Mouse (Mus musculus) heart, embryonic 14.5 days (tissue): ENCODE measurements around the gene Sema4a. TPM values are rescaled to one million over a fixed set of nuclear protein-coding genes. Genes with fewer than 3 reads are reported as not detected.

ENCODE experiments used
- ATAC-seq: fragments of 200-750 bp; cut with Nextera tagmentation; 2 replicates; pipeline ENCODE4 v1.8.0; 2017; ENCODE audit warnings: low read depth, moderate TSS enrichment; ENCODE audit not compliant: insufficient number of reproducible peaks, insufficient read depth, low FRiP score
- H3K27ac ChIP-seq, 2 experiments: fragments of 200-500 bp in 1 of 2; fragments of 300-500 bp in 1 of 2; sonication (generic) in 1 of 2; replicated peaks in 1 of 2; 2 replicates each; pipeline ENCODE4 v1.5.1; 2012 to 2014; ENCODE audit warnings: low read depth in 2 of 2, low read length in 2 of 2, control low read depth in 1 of 2, mild to moderate bottlenecking in 1 of 2, mixed read lengths in 1 of 2; ENCODE audit not compliant: control insufficient read depth in 1 of 2, insufficient read depth in 1 of 2
- H3K27me3 ChIP-seq: fragments of 300-500 bp; sonication (generic); 2 replicates; pipeline ENCODE4 v1.6.1; 2014; ENCODE audit warnings: mild to moderate bottlenecking, low read length, control low read depth; ENCODE audit not compliant: control insufficient read depth, insufficient read depth
- H3K36me3 ChIP-seq: fragments of 300-500 bp; sonication (generic); 2 replicates; pipeline ENCODE4 v1.6.1; 2014; ENCODE audit warnings: mild to moderate bottlenecking, control low read depth, low read length, mixed read lengths; ENCODE audit not compliant: control insufficient read depth, insufficient read depth
- H3K4me1 ChIP-seq, 2 experiments: fragments of 200-500 bp in 1 of 2; fragments of 300-500 bp in 1 of 2; sonication (generic) in 1 of 2; 2 replicates each; pipeline ENCODE4 v1.6.1; 2012 to 2014; ENCODE audit warnings: low read length in 2 of 2, control low read depth in 1 of 2, mixed read lengths in 1 of 2; ENCODE audit not compliant: control insufficient read depth in 2 of 2, insufficient read depth in 2 of 2
- H3K4me2 ChIP-seq: fragments of 300-500 bp; sonication (generic); 2 replicates; pipeline ENCODE4 v1.6.1; 2014; ENCODE audit warnings: mild to moderate bottlenecking, low read length
- H3K4me3 ChIP-seq, 2 experiments: fragments of 200-500 bp in 1 of 2; fragments of 300-500 bp in 1 of 2; sonication (generic) in 1 of 2; 2 replicates each; pipeline ENCODE4 v1.5.1; 2012 to 2014; ENCODE audit warnings: low read length in 2 of 2, mild to moderate bottlenecking in 2 of 2, control low read depth in 1 of 2, low read depth in 1 of 2, moderate library complexity in 1 of 2; ENCODE audit not compliant: control insufficient read depth in 1 of 2, insufficient read depth in 1 of 2
- H3K9ac ChIP-seq: fragments of 300-500 bp; sonication (generic); 2 replicates; pipeline ENCODE4 v1.6.1; 2014; ENCODE audit warnings: mild to moderate bottlenecking, low read length
- H3K9me3 ChIP-seq: fragments of 300-500 bp; sonication (generic); 2 replicates; pipeline ENCODE4 v1.6.1; 2016; ENCODE audit warnings: low read length, control low read depth; ENCODE audit not compliant: control insufficient read depth
- WGBS: fragments of 180-500 bp; shearing (Covaris S2); extraction: QIAGEN DNeasy Blood & Tissue Kit; methylation state at CpG from one replicate; pipeline ENCODE4 v1.1.7; 2014; 5-methylcytosine and 5-hydroxymethylcytosine counted together
- polyA plus RNA-seq: library from polyadenylated mRNA; unstranded; fragments of >200 nt; fragmentation: Nextera tagmentation; extraction: Ambion mirVana; gene quantifications from 2 replicates; pipeline ENCODE4 v1.2.1, GENCODE M21; 2014

Gene Sema4a
- polyA plus RNA-seq, 1 experiment from 2014 or later: 1.4 TPM

DNA sequence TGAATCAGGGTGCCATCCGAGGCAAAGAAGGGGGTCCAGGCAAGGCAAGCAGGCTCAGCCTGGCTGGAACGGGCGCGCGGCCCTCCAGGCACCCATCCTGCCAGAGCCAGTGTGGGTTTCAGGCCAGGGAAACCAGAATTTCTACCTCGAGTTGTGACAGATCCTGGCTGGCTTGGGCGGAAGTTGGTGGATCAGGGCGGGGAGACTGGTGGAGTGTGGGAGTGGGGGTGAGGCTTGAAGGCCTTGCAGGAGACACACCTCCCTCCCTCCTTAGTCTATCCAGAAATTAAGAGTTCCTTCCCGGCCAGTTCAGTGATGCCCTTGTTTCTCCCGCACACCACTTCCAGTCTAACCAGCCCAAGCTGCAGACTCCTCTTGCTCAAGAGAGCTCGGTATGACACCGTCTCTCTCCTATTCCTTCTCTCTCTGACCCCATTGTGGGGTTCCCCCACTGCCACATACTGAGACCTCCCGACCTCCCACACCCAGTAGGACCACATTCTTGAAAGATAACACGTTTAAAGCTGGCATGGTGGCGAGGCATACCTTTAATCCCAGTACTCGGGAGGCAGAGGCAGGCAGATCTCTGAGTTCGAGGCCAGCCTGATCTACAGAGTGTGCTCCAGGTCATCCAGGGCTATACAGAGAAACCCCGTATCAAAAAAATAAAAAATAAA, 5.3 kb downstream of the Sema4a start:
- H3K27ac ChIP-seq: no peak overlapping the region
- H3K27me3 ChIP-seq: peaks cover 20% of the 10 kb centered on the region
- WGBS: 64% methylated on average over 18 of the region's 18 CpGs
- H3K4me2 ChIP-seq: no peak overlapping the region
- H3K4me3 ChIP-seq: no peak overlapping the region
- ATAC-seq: no peak
- peak overlapping the region; percentile 22; the same call in 1 of the 2 replicates for H3K9ac ChIP-seq
- peaks cover 2 to 4% of the 10 kb centered on the region in 2 experiments; a peak in 2 of 4 replicates for H3K4me1 ChIP-seq
- no peaks in the 10 kb centered on the region for H3K36me3 ChIP-seq
- H3K9me3 ChIP-seq: no peaks in the 10 kb centered on the region

DNA sequence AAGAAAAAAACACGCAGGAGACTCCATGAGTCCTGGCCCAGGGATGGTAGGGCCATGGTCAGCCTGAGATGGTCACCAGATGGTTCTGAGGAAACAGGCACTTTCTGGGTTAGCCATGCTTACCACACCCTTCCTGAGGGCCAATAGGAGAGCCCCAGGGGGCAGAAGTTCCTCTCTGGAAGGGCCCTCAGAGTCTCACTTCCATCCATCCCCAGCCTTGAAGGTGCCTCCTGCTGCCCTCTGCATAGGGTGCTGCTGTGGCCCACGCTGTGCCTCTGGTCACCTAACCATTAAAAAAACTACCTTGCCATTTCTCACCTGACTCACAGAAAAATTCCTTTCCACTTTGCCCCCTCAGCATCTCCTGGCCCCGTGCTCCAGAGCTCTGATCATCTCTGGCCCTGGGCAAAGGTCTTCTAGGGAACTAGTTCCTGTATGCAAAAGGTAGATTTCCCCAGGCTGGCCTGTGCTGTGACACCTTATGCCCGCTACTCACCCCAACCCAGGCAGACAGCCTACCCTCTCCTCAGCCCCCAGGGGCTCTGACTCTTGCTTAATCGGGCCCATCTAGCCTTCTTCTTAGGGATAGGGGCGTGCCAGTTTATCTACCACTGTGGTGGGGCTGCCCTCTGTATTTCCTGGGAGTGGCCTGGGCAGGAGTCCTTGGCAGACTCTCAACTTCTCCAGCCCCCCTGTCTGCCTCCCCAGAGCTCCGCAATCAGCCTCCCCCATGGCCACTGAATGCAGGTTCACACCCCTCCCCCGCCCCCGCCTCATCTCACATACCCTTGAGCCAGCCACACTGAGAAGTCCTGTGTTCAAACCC, 6.0 kb downstream of the Sema4a start:
- no peak overlapping the region for H3K4me3 ChIP-seq
- H3K4me1 ChIP-seq: peaks cover 2 to 4% of the 10 kb centered on the region in 2 experiments; a peak in 1 of 4 replicates
- WGBS: 43% methylated on average over 9 of the region's 9 CpGs
- H3K36me3 ChIP-seq: no peaks in the 10 kb centered on the region
- H3K27me3 ChIP-seq: peaks cover 12% of the 10 kb centered on the region
- no peaks in the 10 kb centered on the region for H3K9me3 ChIP-seq
- no peak overlapping the region for H3K4me2 ChIP-seq
- no peak for ATAC-seq
- no peak overlapping the region for H3K27ac ChIP-seq
- H3K9ac ChIP-seq: peak overlapping the region; percentile 22; the same call in 1 of the 2 replicates

- H3K27ac ChIP-seq: no peak overlapping the region
- no peak overlapping the region for H3K4me2 ChIP-seq
- H3K9ac ChIP-seq: no peak overlapping the region
- no peaks in the 10 kb centered on the region for H3K9me3 ChIP-seq
- ATAC-seq: no peak
- H3K4me3 ChIP-seq: no peak overlapping the region
- peaks cover 14% of the 10 kb centered on the region for H3K27me3 ChIP-seq
- WGBS: 73% methylated on average over 8 of the region's 8 CpGs
- H3K4me1 ChIP-seq: peaks cover 4% of the 10 kb centered on the region in 2 experiments; a peak in 3 of 4 replicates
- no peaks in the 10 kb centered on the region for H3K36me3 ChIP-seq
Observed at GRCm38 (mm10) chr3:88453986-88454385, 7.0 kb downstream of the Sema4a start.

- H3K4me2 ChIP-seq: no peak overlapping the region
- 53% methylated on average over 8 of the region's 8 CpGs for WGBS
- peaks cover 4% of the 10 kb centered on the region in 2 experiments; a peak in 3 of 4 replicates for H3K4me1 ChIP-seq
- no peak overlapping the region for H3K4me3 ChIP-seq
- H3K9ac ChIP-seq: no peak overlapping the region
- no peak for ATAC-seq
- H3K27me3 ChIP-seq: peaks cover 18% of the 10 kb centered on the region
- H3K9me3 ChIP-seq: no peaks in the 10 kb centered on the region
- no peaks in the 10 kb centered on the region for H3K36me3 ChIP-seq
- no peak overlapping the region for H3K27ac ChIP-seq
Observed at GRCm38 (mm10) chr3:88453369-88453768, 7.6 kb downstream of the Sema4a start.

- Histone ChIP-seq H3K27ac (no peak overlapping the region), H3K27me3 (peaks cover 22% of the 10 kb centered on the region)
- WGBS: 53% methylated on average over 6 of the region's 6 CpGs
Observed at GRCm38 (mm10) chr3:88452716-88453115, 8.3 kb downstream of the Sema4a start.

GRCm38 (mm10) chr3:88452246-88452645, 8.7 kb downstream of the Sema4a start:
- H3K27me3 ChIP-seq: peaks cover 22% of the 10 kb centered on the region

More at GRCm38 (mm10) chr3:88452716-88453115, 8.3 kb downstream of the Sema4a start:
- Histone ChIP-seq H3K4me2 (no peak overlapping the region), H3K9ac (no peak overlapping the region), H3K4me1 (peaks cover 4 to 8% of the 10 kb centered on the region in 2 experiments; a peak in 3 of 4 replicates), H3K36me3 (no peaks in the 10 kb centered on the region), H3K9me3 (no peaks in the 10 kb centered on the region), H3K4me3 (no peak overlapping the region)
- no peak for ATAC-seq

DNA sequence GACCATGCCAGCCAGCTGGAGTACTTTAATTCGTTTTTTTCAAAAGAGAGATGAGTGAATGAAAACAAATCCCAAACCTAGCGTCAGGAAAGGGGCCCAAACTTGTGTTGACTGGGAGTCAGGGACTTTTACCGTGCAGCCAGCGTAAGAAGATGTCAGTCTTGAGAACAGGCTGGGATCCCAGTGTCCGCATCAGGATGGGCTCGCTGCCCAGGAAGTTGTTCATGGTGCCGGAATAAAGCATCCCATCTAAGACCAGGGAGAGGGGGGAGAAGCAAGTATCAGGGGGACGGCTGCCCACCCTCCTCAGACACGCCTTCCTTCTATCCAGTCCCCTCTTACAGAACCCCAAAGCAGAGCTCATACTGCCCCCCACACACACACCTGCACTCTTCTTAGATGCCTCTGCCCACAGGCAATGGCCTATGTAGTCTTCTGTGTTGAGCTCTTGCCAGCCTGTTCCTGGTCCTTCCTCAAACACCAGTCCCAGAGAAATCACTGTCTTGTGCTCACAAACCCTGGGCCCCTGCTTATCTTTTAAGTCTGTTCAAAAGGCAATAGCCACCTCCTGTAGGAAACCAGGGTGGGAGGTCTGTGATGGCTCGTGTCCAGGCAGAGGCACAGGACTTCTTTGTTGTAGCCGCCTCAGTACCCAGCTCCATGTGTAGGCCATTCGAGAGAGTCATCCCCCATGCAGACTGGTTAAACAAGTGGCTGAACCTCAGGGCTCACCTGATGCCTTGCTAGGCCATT, 10.4 kb downstream of the Sema4a start:
- H3K9ac ChIP-seq: no peak overlapping the region
- H3K27ac ChIP-seq: no peak overlapping the region
- H3K9me3 ChIP-seq: no peaks in the 10 kb centered on the region
- no peak for ATAC-seq
- peaks cover 4 to 10% of the 10 kb centered on the region in 2 experiments; a peak in 3 of 4 replicates for H3K4me1 ChIP-seq
- no peaks in the 10 kb centered on the region for H3K36me3 ChIP-seq
- no peak overlapping the region for H3K4me3 ChIP-seq
- H3K4me2 ChIP-seq: no peak overlapping the region
- peaks cover 22% of the 10 kb centered on the region for H3K27me3 ChIP-seq
- 74% methylated on average over 12 of the region's 12 CpGs for WGBS

More at GRCm38 (mm10) chr3:88452246-88452645, 8.7 kb downstream of the Sema4a start:
- Histone ChIP-seq H3K27ac (no peak overlapping the region), H3K9ac (no peak overlapping the region), H3K4me3 (no peak overlapping the region), H3K4me1 (peaks cover 4 to 8% of the 10 kb centered on the region in 2 experiments; a peak in 3 of 4 replicates), H3K9me3 (no peaks in the 10 kb centered on the region), H3K4me2 (no peak overlapping the region), H3K36me3 (no peaks in the 10 kb centered on the region)
- 73% methylated on average over 5 of the region's 5 CpGs for WGBS
- no peak for ATAC-seq
